Mouse (Mus musculus) embryonic stem cell, embryonic (primary cell): ENCODE data around the gene Syt15.

Experiments
- CTCF ChIA-PET, 4 experiments: fragments of 300-600 bp in 2 of 4; fragments of 350-600 bp in 2 of 4; sonication (Branson Sonifier 250); formaldehyde crosslinking; loops; one replicate each; lab custom pipeline; 2022; ENCODE audit warnings: inconsistent platforms in 2 of 4; lab: Charles Lee
- POLR2A ChIA-PET, 4 experiments: fragments of 300-600 bp in 2 of 4; fragments of 350-600 bp in 2 of 4; sonication (Branson Sonifier 250); formaldehyde crosslinking; loops; one replicate each; lab custom pipeline; 2022; ENCODE audit warnings: antibody characterized with exemption in 4 of 4, inconsistent platforms in 1 of 4; lab: Charles Lee

Gene Syt15

DNA sequence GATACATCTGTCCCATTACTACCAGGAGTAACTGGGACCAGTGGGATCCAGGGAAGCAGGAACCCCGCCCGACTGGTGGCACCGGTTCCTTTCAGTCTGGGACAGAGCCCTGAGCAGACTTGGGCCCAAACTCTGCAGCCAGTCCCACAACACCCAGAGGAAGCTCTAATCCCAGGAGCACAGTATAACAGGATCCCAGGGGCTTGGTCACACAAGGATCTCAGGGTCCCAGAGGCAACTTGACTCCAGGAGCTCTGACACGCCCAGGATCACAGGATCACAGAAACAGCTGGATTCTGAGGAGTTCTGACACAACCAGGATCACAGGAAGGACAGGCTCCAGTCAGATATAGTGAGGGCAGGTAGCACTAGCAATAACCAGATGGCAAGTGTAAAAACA lies 33.9 kb downstream of the Syt15 start:
- CTCF ChIA-PET = interaction anchor here in 1 of 4 experiments (0.9 kb wide), 1 partner anchor 367 kb away, joined by 3 read pairs; no protein-coding TSS in a partner anchor
- POLR2A ChIA-PET = interaction anchor here in 1 of 4 experiments (0.7 kb wide), 1 partner anchor 108 kb away, joined by 3 read pairs; no protein-coding TSS in a partner anchor

DNA sequence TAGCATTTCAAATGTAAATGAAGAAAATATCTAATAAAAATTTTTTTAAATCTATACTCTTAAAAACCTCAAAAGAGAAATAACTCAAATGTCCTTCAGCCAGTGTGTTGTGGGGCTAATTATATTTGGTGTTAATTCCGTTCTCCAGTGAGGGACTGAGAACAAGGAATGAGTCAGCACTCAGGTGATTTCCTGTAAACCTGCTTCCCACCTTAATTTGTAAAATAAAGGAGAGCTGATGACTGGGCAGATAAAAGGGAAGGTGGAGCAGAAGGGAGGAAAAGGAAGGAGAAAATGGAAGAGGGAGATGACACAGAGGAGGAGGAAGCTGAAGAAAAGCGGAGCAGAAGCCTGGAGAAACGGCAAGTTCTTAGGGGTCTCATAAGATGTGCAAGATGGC lies 39.1 kb downstream of the Syt15 start:
- ChIA-PET CTCF (interaction anchor here in 1 of 4 experiments (1.0 kb wide), 1 partner anchor 24 kb away, joined by 4 read pairs; no protein-coding TSS in a partner anchor), POLR2A (interaction anchor here in 3 of 4 experiments (0.6 to 2.7 kb wide), 10 partner anchors 9 to 1028 kb away, joined by 3 to 16 read pairs (median 4); no protein-coding TSS in a partner anchor)

DNA sequence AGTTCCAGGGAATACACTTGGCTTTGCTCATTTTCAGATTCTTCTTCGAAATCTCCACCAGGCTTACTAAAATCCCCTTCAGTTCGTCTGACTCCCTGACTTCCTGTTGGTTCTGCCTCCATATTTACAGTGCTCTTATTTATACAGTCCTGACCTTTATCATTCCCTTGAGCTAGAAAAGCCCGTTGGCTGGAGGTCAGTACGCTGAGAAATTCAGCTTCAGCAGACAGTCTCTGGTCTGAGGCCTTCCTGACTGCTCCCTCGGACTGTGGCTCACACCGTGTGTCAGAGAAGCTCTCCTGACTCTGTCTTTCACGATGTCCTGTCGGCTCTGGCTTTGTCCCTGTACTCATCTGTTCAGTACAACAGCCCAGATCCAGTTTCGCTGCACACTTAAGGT lies 48.7 kb downstream of the Syt15 start:
- ChIA-PET CTCF (interaction anchor here (0.6 to 1.3 kb wide), 6 partner anchors 13 to 174 kb away, joined by 3 to 6 read pairs (median 4); no protein-coding TSS in a partner anchor), POLR2A (interaction anchor here in 3 of 4 experiments (0.6 to 2.4 kb wide), 21 partner anchors 8 to 201 kb away, joined by 3 to 10 read pairs (median 4); no protein-coding TSS in a partner anchor)

DNA sequence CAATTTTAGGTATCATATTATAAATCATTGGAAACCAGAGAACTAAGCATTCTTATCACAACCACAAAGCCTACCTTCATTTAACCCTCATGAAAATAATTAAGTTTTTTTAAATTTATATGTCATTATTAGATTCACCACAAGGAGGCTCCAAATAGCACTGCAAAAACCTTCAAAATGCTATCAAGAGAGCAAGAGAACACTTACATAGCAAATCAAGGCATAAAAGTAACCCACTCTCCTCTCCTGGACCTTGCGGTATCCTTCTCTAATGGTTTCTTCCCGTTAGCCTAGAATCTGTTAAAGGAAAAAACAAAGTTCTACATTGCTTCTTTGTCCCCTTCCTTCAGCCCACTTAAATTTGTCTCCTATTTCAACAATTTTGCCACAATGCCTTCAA lies 53.9 kb downstream of the Syt15 start:
- POLR2A ChIA-PET = interaction anchor here in 1 of 4 experiments (0.8 to 1.8 kb wide), 5 partner anchors 8 to 90 kb away, joined by 3 to 4 read pairs (median 3); no protein-coding TSS in a partner anchor
- CTCF ChIA-PET = interaction anchor here in 1 of 4 experiments (1.0 kb wide), 1 partner anchor 90 kb away, joined by 3 read pairs; no protein-coding TSS in a partner anchor

DNA sequence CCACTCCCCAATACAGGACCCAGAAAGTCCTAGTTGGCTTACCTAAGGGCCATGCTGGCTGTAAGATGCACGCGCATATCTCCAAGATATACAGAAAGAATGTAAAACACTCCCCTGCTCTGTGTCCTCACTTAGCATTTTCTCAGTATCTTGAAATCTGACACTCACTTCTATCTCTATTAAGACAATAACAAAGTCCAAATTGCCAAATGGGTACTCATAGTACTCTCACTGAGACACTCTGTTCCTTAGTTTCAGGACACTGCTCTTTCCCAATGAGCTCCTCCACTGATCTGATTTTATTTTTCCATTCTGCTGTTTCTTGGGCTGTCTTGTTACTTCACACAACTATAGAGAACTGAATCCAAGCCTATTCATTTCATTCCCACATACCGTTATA lies 54.7 kb downstream of the Syt15 start:
- ChIA-PET CTCF (no interaction called here), POLR2A (no interaction called here)

DNA sequence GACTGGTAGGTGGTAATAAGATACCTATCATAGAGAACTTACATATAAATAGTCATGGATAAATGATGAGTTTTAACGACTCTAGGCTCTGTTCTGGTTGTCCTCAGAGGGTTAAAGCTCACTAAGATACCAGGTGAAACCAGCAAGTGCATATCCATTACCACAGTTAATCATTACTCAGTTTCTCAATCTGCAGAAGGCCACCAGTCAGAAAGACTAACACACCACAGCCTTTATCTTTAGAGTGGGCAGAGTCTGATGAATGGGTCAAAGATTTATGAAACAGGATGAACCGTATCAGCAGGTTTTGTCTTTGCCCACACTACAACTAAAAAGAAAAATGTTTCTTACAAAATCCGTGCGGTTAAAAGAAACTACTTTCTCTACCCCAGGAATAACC lies 55.8 kb downstream of the Syt15 start:
- CTCF ChIA-PET = no interaction called here
- POLR2A ChIA-PET = interaction anchor here in 1 of 4 experiments (0.6 kb wide), 1 partner anchor 15 kb away, joined by 5 read pairs; no protein-coding TSS in a partner anchor

DNA sequence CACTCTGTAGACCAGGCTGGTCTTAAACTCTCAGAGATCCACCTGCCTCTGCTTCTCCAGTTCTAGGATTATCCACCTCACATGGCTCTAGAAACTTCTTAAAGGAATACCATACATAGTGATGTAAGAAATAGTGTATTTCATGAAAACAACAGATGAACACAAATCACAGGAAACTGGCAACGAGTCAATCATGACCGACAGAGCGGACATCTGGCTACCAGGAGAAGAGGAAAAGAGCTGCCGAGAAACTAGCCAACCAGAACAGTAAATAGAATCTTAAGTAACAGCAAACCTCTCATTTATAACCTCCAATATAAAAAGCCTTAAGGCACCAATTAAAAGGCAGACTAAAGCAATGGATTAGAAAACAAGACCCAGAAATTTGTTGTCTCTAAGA lies 60.3 kb downstream of the Syt15 start:
- CTCF ChIA-PET = interaction anchor here in 1 of 4 experiments (0.6 kb wide), 1 partner anchor 25 kb away, joined by 3 read pairs; no protein-coding TSS in a partner anchor
- POLR2A ChIA-PET = interaction anchor here in 1 of 4 experiments (0.6 to 1.2 kb wide), 2 partner anchors 34 to 405 kb away, joined by 3 to 4 read pairs; no protein-coding TSS in a partner anchor
